Mouse (Mus musculus) hindbrain, embryonic 10.5 days (tissue): ENCODE measurements around the gene Id2. TPM values are rescaled to one million over a fixed set of nuclear protein-coding genes. Genes with fewer than 3 reads are reported as not detected.
A peak's percentile ranks its signal among the peaks of the same experiment; 100 is the strongest.

Experiments used
- DNase-seq: peaks from one replicate; pipeline ENCODE4 v3.0.0-alpha.2; 2017; ENCODE audit warnings: low spot score
- H3K27ac ChIP-seq: fragments of 300-500 bp; sonication (generic); 2 replicates; pipeline ENCODE4 v1.5.1; 2016; ENCODE audit warnings: mild to moderate bottlenecking, moderate library complexity
- H3K27me3 ChIP-seq: fragments of 300-500 bp; sonication (generic); 2 replicates; pipeline ENCODE4 v1.6.1; 2016; ENCODE audit warnings: mild to moderate bottlenecking; ENCODE audit not compliant: poor library complexity, insufficient read depth, severe bottlenecking
- H3K36me3 ChIP-seq: fragments of 300-500 bp; sonication (generic); 2 replicates; pipeline ENCODE4 v1.6.1; 2016; ENCODE audit warnings: mild to moderate bottlenecking, moderate library complexity
- H3K4me1 ChIP-seq: fragments of 300-500 bp; sonication (generic); replicated peaks from 2 replicates; pipeline ENCODE4 v1.6.1; 2016; ENCODE audit warnings: mild to moderate bottlenecking
- H3K4me3 ChIP-seq: fragments of 300-500 bp; sonication (generic); 2 replicates; pipeline ENCODE4 v1.5.1; 2016; ENCODE audit warnings: mild to moderate bottlenecking, moderate library complexity
- H3K9me3 ChIP-seq: fragments of 300-500 bp; sonication (generic); 2 replicates; pipeline ENCODE4 v1.6.1; 2016; ENCODE audit warnings: mild to moderate bottlenecking, moderate library complexity
- WGBS: fragments of 180-500 bp; shearing (Covaris S2); methylation state at CpG from one replicate; pipeline ENCODE4 v1.1.7; 2016; 5-methylcytosine and 5-hydroxymethylcytosine counted together
- polyA plus RNA-seq: library from polyadenylated mRNA; unstranded; fragments of >200 nt; fragmentation: Nextera tagmentation; extraction: Ambion mirVana; gene quantifications from 2 replicates; pipeline ENCODE4 v1.2.1, GENCODE M21; 2016

Gene Id2
- polyA plus RNA-seq, 1 experiment from 2014 or later: 360 TPM

DNA sequence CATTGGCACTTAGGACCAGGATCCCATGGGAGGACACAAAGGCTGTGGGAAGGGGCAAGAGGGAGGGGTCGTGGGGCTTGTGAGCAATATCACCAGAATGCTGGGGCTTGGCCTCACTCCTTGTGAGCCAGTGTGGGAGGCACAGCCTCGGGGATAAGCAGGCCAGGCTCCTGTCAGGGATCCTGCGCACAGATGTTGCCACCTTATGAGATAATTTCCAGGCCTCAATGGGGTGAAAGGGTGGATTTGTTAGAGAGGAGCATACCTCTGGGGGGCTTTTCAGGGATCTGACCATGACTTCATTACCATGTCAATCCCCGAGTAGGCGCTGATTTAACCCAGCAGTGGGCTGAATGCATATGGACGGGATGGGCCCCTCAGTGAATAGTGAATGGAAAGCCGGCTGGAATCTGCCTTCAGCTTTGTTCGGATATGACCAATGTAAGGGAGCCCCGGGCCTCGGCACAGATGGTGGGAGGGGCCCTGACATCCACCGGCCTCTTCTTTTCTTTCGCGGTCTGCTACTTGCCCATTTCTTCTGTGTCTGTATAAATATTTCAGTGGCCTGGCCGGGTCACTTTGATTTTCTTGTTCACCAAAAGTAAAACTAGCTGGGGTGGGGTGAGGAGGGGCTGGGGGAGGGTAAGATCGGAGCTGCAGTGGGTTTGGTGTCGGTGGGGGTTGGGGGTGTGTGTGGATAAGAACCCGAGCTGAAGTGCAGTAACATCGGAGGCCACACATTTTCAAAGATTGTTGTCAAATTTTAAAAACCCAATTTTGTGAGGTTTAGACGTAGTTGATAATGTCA lies 27.7 kb upstream of the Id2 start:
- DNase-seq: peak; percentile 90
- peak overlapping the region; percentile 35 for H3K4me3 ChIP-seq
- H3K9me3 ChIP-seq: peaks cover 8% of the 10 kb centered on the region
- H3K36me3 ChIP-seq: no peaks in the 10 kb centered on the region
- peaks cover 77% of the 10 kb centered on the region for H3K4me1 ChIP-seq
- WGBS: 2% methylated on average over 19 of the region's 19 CpGs
- H3K27me3 ChIP-seq: peaks cover 9% of the 10 kb centered on the region
- peak overlapping the region; percentile 89 for H3K27ac ChIP-seq

DNA sequence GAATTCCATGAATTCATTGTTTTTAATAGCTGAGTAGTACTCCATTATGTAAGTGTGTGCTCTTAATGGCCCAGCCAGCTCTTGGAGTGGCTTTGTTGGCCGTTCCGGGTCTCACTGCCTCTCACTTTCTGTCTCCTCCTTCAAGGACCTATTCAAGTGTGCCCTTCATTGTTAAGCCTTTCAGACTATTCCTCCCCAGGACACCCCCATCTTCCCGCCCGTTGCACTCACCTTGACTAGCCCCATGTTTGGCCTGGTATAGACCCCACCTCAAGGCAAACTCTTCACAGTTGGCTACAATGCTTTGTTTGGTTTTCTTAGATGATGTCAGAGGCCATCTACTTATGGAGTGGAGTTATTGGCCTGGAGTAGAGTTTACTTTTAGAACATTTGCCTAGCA lies 23.8 kb upstream of the Id2 start:
- H3K9me3 ChIP-seq: peaks cover 8% of the 10 kb centered on the region
- peaks cover 54% of the 10 kb centered on the region for H3K4me1 ChIP-seq
- no peak for DNase-seq
- 84% methylated on average over 4 of the region's 4 CpGs for WGBS
- no peaks in the 10 kb centered on the region for H3K36me3 ChIP-seq
- H3K27ac ChIP-seq: no peak overlapping the region
- no peak overlapping the region for H3K4me3 ChIP-seq
- peaks cover 29% of the 10 kb centered on the region for H3K27me3 ChIP-seq

GRCm38 (mm10) chr12:25119278-25119677 lies 22.3 kb upstream of the Id2 start:
- 55% methylated on average over 15 of the region's 15 CpGs for WGBS
- DNase-seq: no peak

DNA sequence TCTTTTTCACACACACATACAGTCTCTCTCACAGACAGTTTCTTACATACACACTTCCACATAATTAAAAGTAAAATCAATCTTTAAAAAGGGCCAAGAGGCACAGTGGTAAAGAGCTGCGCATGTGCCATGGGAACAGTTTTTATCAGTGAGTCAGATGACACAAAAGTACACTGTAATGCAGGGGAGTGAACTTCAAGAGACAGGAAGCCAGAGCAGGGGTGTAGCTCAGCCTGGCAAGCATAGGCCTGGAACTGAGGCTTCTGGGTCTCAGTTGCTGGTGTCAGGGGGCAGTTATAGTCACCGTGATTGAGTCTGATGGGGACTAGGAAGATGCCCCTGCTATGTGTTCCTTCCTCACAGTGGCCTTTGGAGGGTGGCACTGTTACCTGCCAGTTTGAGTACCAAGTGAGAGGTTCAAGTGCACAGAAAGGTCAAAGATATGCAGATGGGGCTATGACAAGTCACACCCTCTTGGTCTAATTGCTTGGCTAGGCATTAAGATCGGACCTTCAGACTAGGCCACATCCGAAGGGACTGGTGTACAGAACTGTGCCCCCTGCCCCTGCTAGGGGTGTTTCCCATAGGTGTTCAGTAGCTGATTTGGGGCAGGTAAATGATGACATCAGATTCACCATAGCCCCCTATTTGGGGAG lies 21.0 kb upstream of the Id2 start:
- DNase-seq: no peak
- H3K27me3 ChIP-seq: peaks cover 29% of the 10 kb centered on the region
- H3K4me1 ChIP-seq: peaks cover 27% of the 10 kb centered on the region
- H3K27ac ChIP-seq: peak overlapping the region; percentile 6; the same call in 1 of the 2 replicates
- no peak overlapping the region for H3K4me3 ChIP-seq
- no peaks in the 10 kb centered on the region for H3K36me3 ChIP-seq
- 91% methylated on average over 4 of the region's 4 CpGs for WGBS
- peaks cover 7% of the 10 kb centered on the region for H3K9me3 ChIP-seq

More at GRCm38 (mm10) chr12:25119278-25119677, 22.3 kb upstream of the Id2 start:
- Histone ChIP-seq H3K4me1 (peaks cover 39% of the 10 kb centered on the region), H3K4me3 (no peak overlapping the region), H3K27me3 (peaks cover 29% of the 10 kb centered on the region), H3K9me3 (peaks cover 8% of the 10 kb centered on the region), H3K27ac (peak overlapping the region; percentile 50), H3K36me3 (no peaks in the 10 kb centered on the region)

GRCm38 (mm10) chr12:25116126-25116525 lies 19.2 kb upstream of the Id2 start:
- DNase-seq: no peak
- H3K4me3 ChIP-seq: no peak overlapping the region
- peaks cover 24% of the 10 kb centered on the region for H3K27me3 ChIP-seq
- no peaks in the 10 kb centered on the region for H3K36me3 ChIP-seq
- H3K4me1 ChIP-seq: peaks cover 14% of the 10 kb centered on the region
- no peak overlapping the region for H3K27ac ChIP-seq
- peaks cover 3% of the 10 kb centered on the region; the same call in 1 of the 2 replicates for H3K9me3 ChIP-seq
- 79% methylated on average over 2 of the region's 2 CpGs for WGBS

- H3K27me3 ChIP-seq: peaks cover 18% of the 10 kb centered on the region
- no peak for DNase-seq
- no peaks in the 10 kb centered on the region for H3K36me3 ChIP-seq
- peaks cover 12% of the 10 kb centered on the region for H3K4me1 ChIP-seq
- H3K4me3 ChIP-seq: no peak overlapping the region
- H3K9me3 ChIP-seq: peaks cover 3% of the 10 kb centered on the region; the same call in 1 of the 2 replicates
- peak overlapping the region; percentile 23; the same call in 1 of the 2 replicates for H3K27ac ChIP-seq
- 86% methylated on average over 1 of the region's 1 CpGs for WGBS
These were observed 17.5 kb upstream of the Id2 start for GRCm38 (mm10) chr12:25114426-25114825.

GRCm38 (mm10) chr12:25113357-25113756 lies 16.4 kb upstream of the Id2 start:
- H3K4me3 ChIP-seq: no peak overlapping the region
- peaks cover 7% of the 10 kb centered on the region for H3K27me3 ChIP-seq
- peaks cover 3% of the 10 kb centered on the region; the same call in 1 of the 2 replicates for H3K9me3 ChIP-seq
- WGBS: 81% methylated on average over 2 of the region's 2 CpGs
- DNase-seq: no peak
- H3K4me1 ChIP-seq: peaks cover 1% of the 10 kb centered on the region; the same call in 1 of the 2 replicates
- H3K36me3 ChIP-seq: no peaks in the 10 kb centered on the region
- no peak overlapping the region for H3K27ac ChIP-seq

- DNase-seq: no peak
- peaks cover 2% of the 10 kb centered on the region; the same call in 1 of the 2 replicates for H3K27me3 ChIP-seq
- H3K4me1 ChIP-seq: no peaks in the 10 kb centered on the region
- H3K36me3 ChIP-seq: no peaks in the 10 kb centered on the region
- H3K27ac ChIP-seq: no peak overlapping the region
- 97% methylated on average over 2 of the region's 2 CpGs for WGBS
- no peak overlapping the region for H3K4me3 ChIP-seq
- H3K9me3 ChIP-seq: peaks cover 3% of the 10 kb centered on the region; the same call in 1 of the 2 replicates
These were observed 15.9 kb upstream of the Id2 start for GRCm38 (mm10) chr12:25112806-25113205.

DNA sequence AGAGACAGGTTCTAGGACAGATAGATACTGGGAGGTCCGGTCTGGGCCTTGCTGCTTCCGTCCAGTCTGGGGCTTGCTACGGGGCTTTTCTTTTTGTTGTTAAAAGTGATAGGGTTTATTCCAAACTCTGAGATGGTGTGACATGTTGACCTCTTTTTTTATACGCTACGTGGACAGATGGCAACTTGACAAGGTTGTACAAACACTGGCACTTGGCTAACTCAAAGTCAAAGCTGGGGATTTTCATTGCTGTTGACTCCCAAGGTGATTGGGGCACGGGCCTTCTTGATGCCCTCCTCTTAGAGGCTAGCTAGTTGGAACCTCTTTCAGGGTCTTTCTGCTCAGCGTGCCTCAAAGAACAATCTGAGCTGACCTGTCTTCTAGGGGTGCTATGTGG lies 13.7 kb upstream of the Id2 start:
- 86% methylated on average over 7 of the region's 7 CpGs for WGBS
- peak overlapping the region; percentile 42; the same call in 1 of the 2 replicates for H3K27ac ChIP-seq
- DNase-seq: no peak
- no peaks in the 10 kb centered on the region for H3K36me3 ChIP-seq
- H3K27me3 ChIP-seq: 0 out of 2 replicates have a peak, but pooled peaks cover 3% of the 10 kb centered on the region
- no peak overlapping the region for H3K4me3 ChIP-seq
- H3K9me3 ChIP-seq: peaks cover 3% of the 10 kb centered on the region; the same call in 1 of the 2 replicates
- peaks cover 6% of the 10 kb centered on the region for H3K4me1 ChIP-seq

GRCm38 (mm10) chr12:25109971-25110681 lies 13.2 kb upstream of the Id2 start:
- 74% methylated on average over 7 of the region's 7 CpGs for WGBS
- H3K4me1 ChIP-seq: peaks cover 6% of the 10 kb centered on the region
- H3K36me3 ChIP-seq: no peaks in the 10 kb centered on the region
- H3K27ac ChIP-seq: peak overlapping the region; percentile 42; the same call in 1 of the 2 replicates
- no peak overlapping the region for H3K4me3 ChIP-seq
- no peak for DNase-seq
- H3K9me3 ChIP-seq: peaks cover 3% of the 10 kb centered on the region; the same call in 1 of the 2 replicates
- H3K27me3 ChIP-seq: 0 out of 2 replicates have a peak, but pooled peaks cover 6% of the 10 kb centered on the region

DNA sequence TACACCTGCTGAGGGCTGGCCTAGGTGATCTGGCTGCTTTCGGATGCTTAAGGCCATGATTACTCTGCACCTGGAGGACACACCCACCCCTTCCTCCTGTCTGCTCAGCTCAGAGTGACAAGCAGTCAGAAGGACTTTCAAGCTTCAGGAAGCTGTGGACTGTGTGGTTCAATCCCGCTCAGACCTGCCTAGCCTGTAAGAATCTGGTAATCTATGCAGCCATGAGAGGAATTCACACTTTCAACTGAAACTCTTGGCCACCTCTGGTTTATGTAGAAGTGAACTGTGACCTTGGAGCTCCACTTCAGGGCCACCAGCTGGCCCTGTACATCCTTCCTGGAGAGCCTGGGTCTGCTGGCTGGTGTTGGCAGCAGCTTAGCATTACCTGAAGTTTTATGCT lies 11.9 kb upstream of the Id2 start:
- Histone ChIP-seq H3K27me3 (peaks cover 7% of the 10 kb centered on the region; the same call in 1 of the 2 replicates), H3K4me3 (no peak overlapping the region), H3K9me3 (peaks cover 2% of the 10 kb centered on the region; the same call in 1 of the 2 replicates), H3K4me1 (peaks cover 7% of the 10 kb centered on the region), H3K27ac (peak overlapping the region; percentile 31; the same call in 1 of the 2 replicates), H3K36me3 (no peaks in the 10 kb centered on the region)
- WGBS: 74% methylated on average over 2 of the region's 2 CpGs
- DNase-seq: no peak

DNA sequence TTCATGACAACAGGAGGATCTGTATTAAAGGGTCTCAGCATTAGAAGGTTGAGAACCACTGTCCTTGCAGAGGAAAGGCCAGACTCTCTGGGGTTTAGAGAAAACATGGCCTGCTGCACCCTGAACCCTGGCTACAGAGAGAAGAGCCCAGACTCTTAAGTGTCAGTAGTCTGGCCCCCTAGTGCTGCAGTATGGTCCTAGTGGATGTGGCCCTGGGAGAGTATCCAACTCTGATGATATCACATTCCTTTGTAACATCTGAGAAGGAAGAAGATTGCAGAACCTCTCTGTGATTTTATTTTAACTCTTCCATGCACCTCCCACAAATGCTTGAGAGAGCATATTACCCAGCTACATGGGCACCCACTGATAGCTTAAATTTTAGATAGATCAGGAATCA lies 7.6 kb upstream of the Id2 start:
- peaks cover 34% of the 10 kb centered on the region for H3K4me1 ChIP-seq
- no peaks in the 10 kb centered on the region for H3K9me3 ChIP-seq
- peak overlapping the region; percentile 12; the same call in 1 of the 2 replicates for H3K27ac ChIP-seq
- peaks cover 19% of the 10 kb centered on the region; the same call in 1 of the 2 replicates for H3K27me3 ChIP-seq
- no peak overlapping the region for H3K4me3 ChIP-seq
- H3K36me3 ChIP-seq: no peaks in the 10 kb centered on the region
- DNase-seq: no peak
